Mouse (Mus musculus) telencephalon, adult 2 months (tissue): ENCODE results near the gene Hsp90aa1.
A peak's percentile ranks its signal among the peaks of the same experiment; 100 is the strongest.
"Not testable (repeated sequence)": the region's sequence is repeated elsewhere in the genome, so short reads cannot be mapped to it uniquely, and the experiment has no call there.

Experiments used
- DNase-seq: peaks from one replicate; pipeline ENCODE4 v3.0.0-alpha.2; 2011; ENCODE audit warnings: low read depth, low spot score

The Hsp90aa1 gene

GRCm38 (mm10) chr12:110702556-110702955 is at the start of gene Hsp90aa1:
Hsp90aa1 (minus strand) TSS chr12:110702728.
- no peak for DNase-seq

GRCm38 (mm10) chr12:110750770-110751439 is 48.4 kb upstream of the Hsp90aa1 start:
- DNase-seq, result no peak

GRCm38 (mm10) chr12:110738158-110738921 is 35.8 kb upstream of the Hsp90aa1 start:
- no peak for DNase-seq

GRCm38 (mm10) chr12:110737170-110738157 is 34.9 kb upstream of the Hsp90aa1 start, which contains the start of gene Wdr20:
Wdr20 (plus strand) TSS chr12:110737944.
- peak; percentile 89 for DNase-seq

GRCm38 (mm10) chr12:110736641-110737040 is 34.1 kb upstream of the Hsp90aa1 start:
- DNase-seq, result no peak

GRCm38 (mm10) chr12:110733254-110733653 is 30.7 kb upstream of the Hsp90aa1 start:
- DNase-seq, result not testable (repeated sequence)

GRCm38 (mm10) chr12:110726428-110726827 is 23.9 kb upstream of the Hsp90aa1 start:
- DNase-seq, result no peak

- DNase-seq, result no peak
Observed at GRCm38 (mm10) chr12:110725489-110725888, 23.0 kb upstream of the Hsp90aa1 start.

- no peak for DNase-seq
Observed at GRCm38 (mm10) chr12:110725051-110725450, 22.5 kb upstream of the Hsp90aa1 start.

- no peak for DNase-seq
Observed at GRCm38 (mm10) chr12:110716004-110716403, 13.5 kb upstream of the Hsp90aa1 start.

- no peak for DNase-seq
Observed at GRCm38 (mm10) chr12:110714215-110714614, 11.7 kb upstream of the Hsp90aa1 start.

- DNase-seq, result no peak
Observed at GRCm38 (mm10) chr12:110713784-110714183, 11.3 kb upstream of the Hsp90aa1 start.

- DNase-seq, result no peak
Observed at GRCm38 (mm10) chr12:110711270-110711669, 8.7 kb upstream of the Hsp90aa1 start.

GRCm38 (mm10) chr12:110707451-110707850 is 4.9 kb upstream of the Hsp90aa1 start:
- no peak for DNase-seq

- DNase-seq, result peak; percentile 28
Observed at GRCm38 (mm10) chr12:110706337-110707231, 4.1 kb upstream of the Hsp90aa1 start.

- DNase-seq, result not testable (repeated sequence)
Observed at GRCm38 (mm10) chr12:110705419-110705818, 2.9 kb upstream of the Hsp90aa1 start.

GRCm38 (mm10) chr12:110703682-110704081 is 1.2 kb upstream of the Hsp90aa1 start:
- DNase-seq, result no peak

GRCm38 (mm10) chr12:110703008-110703471 is 512 bp upstream of the Hsp90aa1 start:
- DNase-seq, result peak; percentile 43

- not testable (repeated sequence) for DNase-seq
Observed at GRCm38 (mm10) chr12:110701363-110701762, 1.2 kb downstream of the Hsp90aa1 start.

GRCm38 (mm10) chr12:110700730-110701129 is 1.8 kb downstream of the Hsp90aa1 start:
- no peak for DNase-seq
